Mouse (Mus musculus) left cerebral cortex, postnatal 36 days (tissue): ENCODE measurements at regions not wholly inside any gene's neighbourhood (a gene's known extent, or its start where the extent isn't known, plus 50 kb on each side); places are given as distances from the start of the nearest gene placed in this dataset.

Source experiments
- DNase-seq, 2 experiments: peaks; one replicate each; pipeline ENCODE4 v3.0.0; 2021 to 2022; ENCODE audit warnings: low spot score in 2 of 2, mixed read lengths in 1 of 2
- intact Hi-C: fragments of 180-260 bp; cut with DNase I; formaldehyde crosslinking; loops from one replicate; pipeline ENCODE4 v1.15.1; 2025

- no peak for DNase-seq
- intact Hi-C loops: loop anchor here (5.0 to 10.0 kb wide), 3 partner anchors 550 to 737 kb away; no protein-coding TSS in a partner anchor
Measured at GRCm38 (mm10) chr2:61454729-61455128, 123.7 kb upstream of the Tank start.

DNA sequence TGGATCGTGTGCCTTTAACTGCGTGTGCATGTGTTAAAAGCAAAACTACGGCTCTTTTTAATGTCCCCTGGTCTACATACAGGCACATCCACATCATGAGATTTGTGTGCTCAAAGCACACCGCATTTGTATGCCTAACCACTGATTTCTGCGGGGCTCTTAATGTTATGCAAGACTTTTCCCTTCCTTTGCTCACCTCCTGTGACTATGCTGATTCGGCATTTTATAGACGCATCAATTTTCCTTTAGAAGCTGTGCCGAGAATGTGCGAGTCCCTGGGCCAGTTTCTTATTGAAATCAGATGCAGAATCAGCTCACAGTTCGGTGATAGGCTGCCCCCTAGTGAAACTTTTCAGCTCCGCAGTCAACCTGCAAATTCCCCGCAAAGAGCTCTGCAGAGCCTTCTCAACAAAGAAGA, 124.1 kb upstream of the Tank start:
- intact Hi-C loops: loop anchor here (10.0 kb wide), 2 partner anchors 550 to 650 kb away; no protein-coding TSS in a partner anchor
- DNase-seq: peak; percentile 81 to 87

DNA sequence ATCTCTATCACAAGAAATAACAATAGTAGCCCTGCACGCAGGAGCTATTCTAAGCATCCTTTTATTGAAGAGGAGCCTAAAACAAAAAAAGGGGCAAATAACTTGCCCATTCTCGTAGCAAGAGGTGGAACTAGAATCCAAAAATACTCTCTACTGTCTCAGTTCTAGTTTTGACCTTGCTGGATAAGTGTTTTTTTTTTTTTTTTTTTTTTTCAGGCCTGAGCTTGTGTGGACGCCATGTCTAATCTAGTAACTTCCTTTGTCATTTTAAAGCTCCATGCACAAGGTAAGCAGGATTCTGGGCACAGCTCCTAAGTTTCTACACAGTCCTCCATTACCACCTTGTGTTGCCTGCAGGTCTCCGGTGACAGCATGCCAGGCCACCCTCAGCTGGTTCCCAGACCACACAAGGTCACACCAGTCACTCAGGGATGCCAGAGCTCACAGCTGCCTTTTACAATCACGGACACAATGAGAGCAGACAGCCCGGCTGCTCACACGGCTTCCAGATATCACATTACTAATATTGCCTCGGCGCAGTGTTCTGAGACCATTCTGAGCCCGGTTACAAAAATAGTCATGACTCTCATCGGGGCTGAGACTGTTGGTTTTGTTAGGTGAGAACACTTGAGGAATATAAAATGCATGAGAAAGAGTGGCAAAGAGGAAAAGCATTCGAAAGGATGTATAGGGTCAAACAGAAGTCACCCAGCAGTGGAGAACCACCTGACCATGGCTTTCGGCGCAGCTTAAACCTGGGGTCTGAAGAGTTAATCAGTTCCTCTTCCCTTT, 124.7 kb upstream of the Tank start:
- intact Hi-C loops: loop anchor here (10.0 kb wide), 2 partner anchors 549 to 649 kb away; no protein-coding TSS in a partner anchor

GRCm38 (mm10) chr2:61452581-61452980, 125.8 kb upstream of the Tank start:
- intact Hi-C loops: loop anchor here (10.0 kb wide), 2 partner anchors 548 to 648 kb away; no protein-coding TSS in a partner anchor
- DNase-seq: no peak

More for the DNA sequence above, 124.7 kb upstream of the Tank start:
- DNase-seq: no peak

- intact Hi-C loops: loop anchor here (10.0 kb wide), 2 partner anchors 546 to 646 kb away; no protein-coding TSS in a partner anchor
- no peak for DNase-seq
Measured at GRCm38 (mm10) chr2:61450731-61451130, 127.7 kb upstream of the Tank start.

DNA sequence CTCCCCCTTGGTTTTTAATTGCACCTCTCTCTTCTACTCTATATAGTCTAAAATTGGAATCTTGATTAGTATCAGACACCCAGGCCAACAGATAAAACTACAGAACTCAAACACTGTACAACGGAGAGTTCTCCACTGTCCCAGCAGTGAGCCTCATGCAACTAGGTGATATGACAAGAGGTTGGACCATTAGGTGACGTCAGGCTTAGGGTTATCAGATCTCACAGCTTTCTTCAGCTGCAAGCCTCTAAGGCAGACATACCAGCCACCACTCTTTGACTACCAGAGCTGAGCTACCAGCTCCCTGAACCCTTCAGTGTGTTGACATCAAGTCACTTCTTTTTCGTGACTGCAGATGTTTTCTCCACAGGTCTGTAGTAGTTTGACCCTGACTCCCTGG, 141.8 kb upstream of the Tank start:
- no peak for DNase-seq
- intact Hi-C loops: no loop called here

- intact Hi-C loops: loop anchor here (10.0 kb wide), 1 partner anchor 603 kb away; no protein-coding TSS in a partner anchor
Measured at GRCm38 (mm10) chr2:61407881-61408280, 170.5 kb upstream of the Tank start.

GRCm38 (mm10) chr2:61406104-61406751, 172.2 kb upstream of the Tank start:
- no peak for DNase-seq
- intact Hi-C loops: loop anchor here (10.0 kb wide), 1 partner anchor 601 kb away; no protein-coding TSS in a partner anchor

More at GRCm38 (mm10) chr2:61407881-61408280, 170.5 kb upstream of the Tank start:
- DNase-seq: no peak

DNA sequence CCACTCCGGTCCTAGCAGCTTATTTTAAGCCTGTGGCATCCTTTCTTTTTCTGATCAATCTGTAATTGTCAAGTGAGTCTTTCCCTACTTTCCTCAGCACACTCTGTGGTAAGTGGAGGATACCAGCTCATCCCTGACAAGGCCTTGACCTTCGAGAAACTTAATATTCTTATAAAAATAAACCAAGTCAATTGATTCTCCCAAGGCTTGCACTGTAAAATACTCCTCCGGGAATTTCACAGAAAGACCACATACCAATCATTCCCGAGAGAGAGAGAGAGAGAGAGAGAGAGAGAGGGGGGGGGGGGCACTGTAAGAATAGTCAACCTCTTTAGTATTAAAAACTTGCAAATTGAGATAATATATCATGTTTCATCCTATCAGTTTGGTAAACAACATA, 173.1 kb upstream of the Tank start:
- no peak for DNase-seq
- intact Hi-C loops: loop anchor here (10.0 kb wide), 1 partner anchor 600 kb away; no protein-coding TSS in a partner anchor

DNA sequence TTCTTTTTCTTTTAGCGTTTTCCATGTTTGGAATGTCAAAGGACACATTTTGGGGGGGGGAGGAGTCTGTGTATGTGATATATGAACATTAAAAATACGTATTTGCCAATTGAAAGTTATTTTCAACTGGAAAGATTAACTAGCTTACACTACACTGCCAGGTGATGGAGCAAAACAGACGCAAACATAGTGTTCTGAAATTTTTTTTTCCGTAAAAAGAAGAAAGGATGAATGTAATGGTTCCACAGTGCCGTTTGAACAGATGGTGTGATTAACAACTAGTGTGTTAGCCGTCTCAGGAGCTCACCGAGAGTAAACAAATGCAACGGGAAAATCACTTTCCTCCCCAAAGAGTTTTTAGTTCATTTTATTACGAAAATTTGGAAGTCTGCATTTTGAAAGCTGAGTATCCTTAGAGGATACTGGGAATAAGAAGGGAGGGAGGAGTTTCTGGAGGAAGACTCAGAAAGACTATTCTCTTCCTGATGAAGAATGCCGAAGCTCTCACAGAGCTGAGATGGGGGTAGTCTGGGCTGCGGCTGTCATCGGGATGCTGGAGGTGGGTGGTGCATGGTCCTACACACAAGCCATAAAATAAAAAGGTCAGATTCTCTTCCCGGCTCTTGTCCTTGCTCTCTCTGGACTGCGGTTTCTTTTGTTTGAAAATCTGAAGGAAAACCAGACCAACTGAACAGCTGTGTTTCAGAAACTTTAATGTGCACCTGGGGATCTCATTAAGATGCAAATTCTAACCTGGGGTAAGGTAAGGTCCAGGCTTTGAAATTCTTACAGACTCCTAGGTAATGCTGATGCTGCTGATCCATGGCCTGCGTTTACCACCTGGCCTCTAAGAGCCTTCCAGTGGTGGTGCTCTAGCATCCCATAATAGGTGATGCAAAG, 175.5 kb upstream of the Tank start:
- no peak for DNase-seq
- intact Hi-C loops: loop anchor here (5.0 to 10.0 kb wide), 3 partner anchors 441 to 681 kb away; partner anchors contain the start of genes Itgb6 and Rbms1

GRCm38 (mm10) chr2:61401636-61402587, 176.5 kb upstream of the Tank start:
- DNase-seq: peak; percentile 24 to 43
- intact Hi-C loops: loop anchor here (5.0 to 10.0 kb wide), 3 partner anchors 440 to 680 kb away; partner anchors contain the start of genes Itgb6 and Rbms1

- no peak for DNase-seq
- intact Hi-C loops: no loop called here
Measured at GRCm38 (mm10) chr2:61398633-61399032, 179.8 kb upstream of the Tank start.

DNA sequence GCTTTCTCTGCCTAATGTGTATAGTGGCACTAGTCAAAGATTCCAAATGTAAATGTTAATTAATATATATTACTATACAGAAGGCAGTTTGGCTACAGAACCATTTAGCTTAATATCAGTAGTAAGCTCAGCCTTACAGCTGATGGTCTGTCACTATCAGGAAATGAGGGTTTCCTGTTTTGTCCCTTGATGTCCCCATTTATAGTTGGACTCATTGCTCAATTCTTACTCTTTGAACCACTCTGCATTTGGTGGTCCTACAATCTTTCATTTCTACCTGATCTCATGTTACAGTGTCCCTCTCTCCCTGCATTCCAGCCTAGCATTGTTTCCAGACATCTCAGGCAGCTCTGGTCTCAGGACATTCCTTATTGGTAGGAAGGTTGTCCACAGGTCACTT, 188.8 kb upstream of the Tank start:
- no peak for DNase-seq
- intact Hi-C loops: no loop called here

DNA sequence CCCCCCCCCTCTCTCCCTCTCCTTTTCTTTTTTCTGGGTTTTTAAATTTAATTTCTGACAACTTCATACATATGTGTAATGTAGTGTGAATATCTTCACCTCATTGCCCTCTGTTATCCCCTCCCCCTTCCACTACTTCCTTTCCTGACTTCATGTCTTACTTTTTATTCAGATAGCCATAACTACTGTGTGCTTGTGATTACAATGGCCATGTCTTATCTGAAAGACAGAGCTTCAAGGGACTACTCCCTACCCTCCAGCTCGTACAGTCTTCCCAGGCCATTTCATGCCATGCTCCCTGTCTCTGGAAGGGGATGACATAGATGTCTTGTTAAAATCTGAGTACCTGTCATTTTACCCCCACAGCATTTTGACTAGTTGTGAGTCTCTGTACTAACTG, 189.2 kb upstream of the Tank start:
- intact Hi-C loops: no loop called here
- DNase-seq: no peak

DNA sequence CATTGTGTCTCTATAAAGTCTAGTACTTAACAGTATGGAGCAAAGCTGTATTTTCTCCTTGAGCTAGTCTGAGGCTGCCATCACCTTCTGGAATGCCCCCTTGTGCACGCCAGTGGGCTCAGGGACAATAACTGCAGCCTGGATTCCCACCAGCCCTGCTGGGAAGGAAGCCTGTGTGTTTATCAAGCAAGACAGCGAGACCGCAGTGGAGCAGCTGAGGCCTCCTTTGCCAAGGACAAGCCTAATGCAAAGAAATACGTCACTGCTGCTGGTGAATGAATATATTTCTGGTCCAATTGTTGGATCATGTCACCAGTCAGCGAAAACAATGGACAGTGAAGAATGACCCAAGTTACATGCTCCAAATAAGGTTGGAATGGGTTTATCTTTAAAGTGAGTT, 190.8 kb upstream of the Tank start:
- DNase-seq: no peak
- intact Hi-C loops: no loop called here

GRCm38 (mm10) chr2:61386966-61387365, 191.4 kb upstream of the Tank start:
- DNase-seq: no peak
- intact Hi-C loops: no loop called here

- DNase-seq: no peak
- intact Hi-C loops: no loop called here
Measured at GRCm38 (mm10) chr2:61384467-61384866, 193.9 kb upstream of the Tank start.

DNA sequence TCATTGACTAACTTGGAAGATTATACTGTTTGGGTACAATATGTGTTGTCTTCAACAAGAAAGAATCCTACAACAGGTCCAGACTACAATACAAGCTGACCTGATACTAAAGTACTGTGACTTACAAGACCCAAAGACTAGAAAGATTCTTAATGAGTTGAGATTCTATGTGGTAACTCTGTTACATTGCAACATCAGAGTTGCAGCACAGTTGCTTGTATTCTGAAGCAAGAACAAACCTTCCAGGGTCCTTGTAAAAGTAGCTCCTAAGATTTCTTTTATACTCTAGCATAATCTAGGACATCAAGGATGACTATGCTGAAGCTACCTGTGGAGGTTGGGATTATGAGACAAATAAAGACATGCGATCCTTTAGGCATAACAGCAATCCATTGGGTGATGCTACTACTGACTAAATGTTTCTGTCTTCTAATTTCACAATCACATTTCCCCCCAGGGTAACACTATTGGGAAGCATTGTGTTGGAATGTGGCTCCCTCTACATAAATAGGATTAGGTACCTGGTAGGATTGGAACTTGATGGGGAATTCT, 194.6 kb upstream of the Tank start:
- intact Hi-C loops: no loop called here
- no peak for DNase-seq
